Mouse (Mus musculus): ENCODE results near the gene Naif1.

Naif1 gene

GRCm38 (mm10) chr2:32449761-32450754 lies at the start of gene Naif1:
TSS of gene Naif1 (plus strand) at chr2:32450457.
- no peak for DNase-seq

- peak; percentile 94 for DNase-seq
These were observed 45.6 kb upstream of the Naif1 start for GRCm38 (mm10) chr2:32404663-32405062.

- no peak for DNase-seq
These were observed 43.0 kb upstream of the Naif1 start for GRCm38 (mm10) chr2:32407144-32407824.

GRCm38 (mm10) chr2:32408429-32409424 lies 41.5 kb upstream of the Naif1 start:
- DNase-seq = peak; percentile 25

- DNase-seq = no peak
These were observed 38.9 kb upstream of the Naif1 start for GRCm38 (mm10) chr2:32411407-32411806.

GRCm38 (mm10) chr2:32412742-32413531 lies 37.3 kb upstream of the Naif1 start:
- DNase-seq = no peak

- DNase-seq = no peak
These were observed 36.3 kb upstream of the Naif1 start for GRCm38 (mm10) chr2:32413936-32414335.

- DNase-seq = no peak
These were observed 34.5 kb upstream of the Naif1 start for GRCm38 (mm10) chr2:32415801-32416200.

GRCm38 (mm10) chr2:32416556-32416955 lies 33.7 kb upstream of the Naif1 start:
- DNase-seq = no peak

GRCm38 (mm10) chr2:32417486-32417885 lies 32.8 kb upstream of the Naif1 start:
- no peak for DNase-seq

GRCm38 (mm10) chr2:32418430-32419151 lies 31.7 kb upstream of the Naif1 start:
- no peak for DNase-seq

- DNase-seq = peak; percentile 38
These were observed 30.9 kb upstream of the Naif1 start for GRCm38 (mm10) chr2:32419359-32419758.

- no peak for DNase-seq
These were observed 30.1 kb upstream of the Naif1 start for GRCm38 (mm10) chr2:32420066-32420608.

GRCm38 (mm10) chr2:32420647-32421046 lies 29.6 kb upstream of the Naif1 start:
- no peak for DNase-seq

- no peak for DNase-seq
These were observed 28.4 kb upstream of the Naif1 start for GRCm38 (mm10) chr2:32421851-32422251.

- peak; percentile 66 for DNase-seq
These were observed 26.6 kb upstream of the Naif1 start for GRCm38 (mm10) chr2:32423481-32424331.

GRCm38 (mm10) chr2:32424796-32425195 lies 25.5 kb upstream of the Naif1 start:
- DNase-seq = no peak

GRCm38 (mm10) chr2:32425568-32425967 lies 24.7 kb upstream of the Naif1 start:
- no peak for DNase-seq

GRCm38 (mm10) chr2:32426141-32426540 lies 24.1 kb upstream of the Naif1 start:
- no peak for DNase-seq

- DNase-seq = no peak
These were observed 22.5 kb upstream of the Naif1 start for GRCm38 (mm10) chr2:32427720-32428119.

Measured in liver (tissue).